Mouse (Mus musculus) thymus, postnatal 14 days (tissue): Measurements from ENCODE around the gene Pard3b.
"Not testable (repeated sequence)": the region's sequence is repeated elsewhere in the genome, so short reads cannot be mapped to it uniquely, and the experiment has no call there.

ENCODE experiments used
- DNase-seq: peaks from one replicate; pipeline ENCODE4 v3.0.0; 2021

Pard3b gene

GRCm38 (mm10) chr1:62598551-62598950 is 959.9 kb downstream of the Pard3b start:
- no peak for DNase-seq

- not testable (repeated sequence) for DNase-seq
Measured at GRCm38 (mm10) chr1:62604644-62605043, 966.0 kb downstream of the Pard3b start.

- no peak for DNase-seq
Measured at GRCm38 (mm10) chr1:62618109-62618665, 979.6 kb downstream of the Pard3b start.

- no peak for DNase-seq
Measured at GRCm38 (mm10) chr1:62619456-62619855, 980.8 kb downstream of the Pard3b start.

GRCm38 (mm10) chr1:62622447-62622846 is 983.8 kb downstream of the Pard3b start:
- no peak for DNase-seq

GRCm38 (mm10) chr1:62624166-62624565 is 985.5 kb downstream of the Pard3b start:
- DNase-seq, result no peak

- no peak for DNase-seq
Measured at GRCm38 (mm10) chr1:62624836-62625235, 986.2 kb downstream of the Pard3b start.

- no peak for DNase-seq
Measured at GRCm38 (mm10) chr1:62625332-62625731, 986.7 kb downstream of the Pard3b start.

GRCm38 (mm10) chr1:62625819-62626505 is 987.3 kb downstream of the Pard3b start:
- no peak for DNase-seq

GRCm38 (mm10) chr1:62629952-62630351 is 991.3 kb downstream of the Pard3b start:
- no peak for DNase-seq

GRCm38 (mm10) chr1:62631511-62632305 is 993.1 kb downstream of the Pard3b start:
- DNase-seq, result no peak

GRCm38 (mm10) chr1:62632886-62633285 is 994.3 kb downstream of the Pard3b start:
- no peak for DNase-seq

- DNase-seq, result no peak
Measured at GRCm38 (mm10) chr1:62635203-62635602, 996.6 kb downstream of the Pard3b start.

GRCm38 (mm10) chr1:62636906-62637673 is 998.5 kb downstream of the Pard3b start:
- no peak for DNase-seq

- no peak for DNase-seq
Measured at GRCm38 (mm10) chr1:62639012-62639411, 1000.4 kb downstream of the Pard3b start.

- DNase-seq, result no peak
Measured at GRCm38 (mm10) chr1:62639440-62639839, 1000.8 kb downstream of the Pard3b start.

GRCm38 (mm10) chr1:62644631-62645278 is 1006.1 kb downstream of the Pard3b start:
- no peak for DNase-seq

GRCm38 (mm10) chr1:62646812-62647211 is 1008.2 kb downstream of the Pard3b start:
- DNase-seq, result no peak

GRCm38 (mm10) chr1:62648116-62648515 is 1009.5 kb downstream of the Pard3b start:
- no peak for DNase-seq

- DNase-seq, result no peak
Measured at GRCm38 (mm10) chr1:62648591-62648990, 1010.0 kb downstream of the Pard3b start.

- no peak for DNase-seq
Measured at GRCm38 (mm10) chr1:62650491-62650890, 1011.9 kb downstream of the Pard3b start.

GRCm38 (mm10) chr1:62654436-62654835 is 1015.8 kb downstream of the Pard3b start:
- DNase-seq, result no peak
